Mouse (Mus musculus) ES-E14 (cell line): ENCODE results near the gene Ephb1.

ENCODE experiments used
- MAFK ChIP-seq: IDR thresholded peaks from 2 replicates; pipeline ENCODE4 v1.6.1; 2014; ENCODE audit warnings: mild to moderate bottlenecking, low read depth, low read length, inconsistent platforms; ENCODE audit not compliant: insufficient read depth
- ZNF384 ChIP-seq: IDR thresholded peaks from 2 replicates; pipeline ENCODE4 v1.6.1; 2012; ENCODE audit warnings: low read depth, low read length, inconsistent platforms

DNA sequence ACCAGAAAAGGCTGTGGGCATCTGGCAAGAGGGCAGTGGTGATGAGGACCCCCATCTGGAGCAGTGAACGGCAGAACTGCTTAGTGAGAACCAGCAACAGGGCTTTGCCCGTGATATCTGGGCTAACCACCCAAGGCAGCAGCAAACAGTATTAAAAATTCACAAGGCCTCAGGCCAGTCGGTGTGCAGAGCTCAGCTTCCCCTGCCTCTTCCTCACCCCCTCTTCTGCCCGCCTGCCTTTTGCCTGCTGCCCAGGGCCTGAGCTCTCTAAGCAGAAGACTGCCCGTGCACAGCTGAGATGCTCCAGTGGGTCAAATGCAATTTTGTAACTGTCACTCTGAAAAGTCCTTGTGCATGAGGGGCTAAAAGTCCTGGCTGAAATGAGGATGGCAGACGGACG lies 358.3 kb downstream of the Ephb1 start:
- TF ChIP-seq MAFK (no peak), ZNF384 (no peak)
